Mouse (Mus musculus): ENCODE data around the gene Socs7. TPM values are rescaled to one million over a fixed set of nuclear protein-coding genes. Genes with fewer than 3 reads are reported as not detected.
A peak's percentile ranks its signal among the peaks of the same experiment; 100 is the strongest.

The Socs7 gene
- polyA plus RNA-seq, 1 experiment from 2014 or later = 5.1 TPM

DNA sequence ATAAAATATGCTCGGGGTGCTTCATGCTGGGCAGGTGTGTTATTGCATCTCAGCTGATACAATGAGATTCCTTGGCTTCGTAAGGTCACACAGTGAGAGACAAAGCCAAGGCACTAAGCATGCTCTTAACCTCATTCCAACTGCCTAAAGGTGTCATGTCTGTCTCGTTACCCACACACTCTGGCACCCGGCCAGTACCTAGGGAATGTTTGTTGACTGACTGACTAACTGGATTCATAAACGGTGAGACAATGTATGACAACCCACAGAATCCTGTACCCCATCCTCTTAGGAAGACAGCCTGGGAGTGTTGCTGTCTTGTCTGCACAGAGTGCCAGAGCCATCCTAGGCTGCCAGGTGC is 57.2 kb downstream of the Socs7 start:
- no peak overlapping the region for H3K4me2 ChIP-seq
- ATAC-seq (ENCODE audit: insufficient number of reproducible peaks, insufficient read depth, low FRiP score, low TSS enrichment, low read depth) = no peak
- no peak overlapping the region for H3K27ac ChIP-seq
- no peak overlapping the region for H3K4me3 ChIP-seq (replicated peaks)
- no peaks in the 10 kb centered on the region for H3K27me3 ChIP-seq
- H3K36me3 ChIP-seq = no peaks in the 10 kb centered on the region
- peaks cover 55% of the 10 kb centered on the region for H3K4me1 ChIP-seq (replicated peaks)
- WGBS = 78% methylated on average over 5 of the region's 5 CpGs
- H3K9ac ChIP-seq (replicated peaks) = no peak overlapping the region
- no peaks in the 10 kb centered on the region for H3K9me3 ChIP-seq

DNA sequence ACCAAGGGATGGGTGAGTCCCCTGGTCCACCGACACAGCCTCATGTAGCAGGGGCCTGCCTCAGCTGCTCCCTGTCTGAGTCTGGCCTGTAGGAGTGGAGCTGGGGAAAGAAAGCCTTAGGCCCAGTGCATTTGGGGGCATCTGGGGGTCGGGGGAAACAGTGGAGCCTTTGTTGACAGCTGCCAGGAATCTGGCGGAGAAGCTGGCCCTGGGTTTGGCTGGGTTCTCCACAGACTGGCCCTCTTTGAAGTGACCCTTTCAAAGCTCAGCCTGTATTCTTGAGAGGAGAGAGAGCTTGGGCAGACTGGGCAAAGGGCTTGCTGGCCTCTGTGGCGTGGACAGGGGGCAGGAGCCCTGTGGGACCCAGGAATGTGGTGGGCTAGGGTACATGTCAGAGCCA is 60.2 kb downstream of the Socs7 start:
- Histone ChIP-seq H3K9ac (replicated peaks) (no peak overlapping the region), H3K4me2 (no peak overlapping the region), H3K4me3 (replicated peaks) (no peak overlapping the region), H3K27ac (peak overlapping the region; percentile 83), H3K36me3 (no peaks in the 10 kb centered on the region), H3K27me3 (no peaks in the 10 kb centered on the region), H3K4me1 (replicated peaks) (peaks cover 45% of the 10 kb centered on the region), H3K9me3 (no peaks in the 10 kb centered on the region)
- 50% methylated on average over 4 of the region's 4 CpGs for WGBS
- ATAC-seq (ENCODE audit: insufficient number of reproducible peaks, insufficient read depth, low FRiP score, low TSS enrichment, low read depth) = no peak

DNA sequence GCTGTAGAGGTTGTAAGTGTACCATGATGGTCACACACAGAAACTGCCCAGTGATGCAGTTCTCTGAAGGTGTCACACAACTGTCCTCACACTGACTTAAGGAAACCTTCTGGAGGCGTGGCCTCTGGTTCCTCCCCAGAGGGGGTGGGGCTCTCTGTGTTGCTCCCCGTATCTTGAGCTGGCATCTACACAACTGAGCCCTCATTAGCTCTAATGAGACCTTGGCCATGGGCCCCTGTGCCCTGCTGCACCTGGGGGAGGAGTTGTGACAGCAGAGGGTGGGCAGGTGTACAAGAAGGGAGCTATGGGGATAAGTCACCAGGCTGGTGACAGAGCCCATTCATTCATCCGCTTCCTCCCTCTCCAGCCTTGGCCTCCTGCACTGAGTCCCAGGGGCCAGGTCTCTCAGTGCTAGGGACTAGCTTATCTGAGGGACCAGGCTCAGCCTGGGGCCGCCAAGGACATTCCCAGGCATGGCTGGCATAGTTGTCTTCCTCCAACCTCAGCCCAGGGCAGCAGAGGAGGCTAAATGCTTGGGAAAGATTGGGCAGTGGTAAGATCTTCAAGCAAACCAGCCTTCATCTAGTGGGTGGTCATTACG is 61.8 kb downstream of the Socs7 start:
- Histone ChIP-seq H3K9me3 (no peaks in the 10 kb centered on the region), H3K9ac (replicated peaks) (0 out of 2 replicates have a peak overlapping the region, but pooled peaks have one; percentile 9), H3K27me3 (no peaks in the 10 kb centered on the region), H3K36me3 (no peaks in the 10 kb centered on the region), H3K4me1 (replicated peaks) (peaks cover 46% of the 10 kb centered on the region), H3K4me2 (no peak overlapping the region), H3K4me3 (replicated peaks) (no peak overlapping the region), H3K27ac (no peak overlapping the region)
- WGBS = 66% methylated on average over 5 of the region's 5 CpGs
- no peak for ATAC-seq (ENCODE audit: insufficient number of reproducible peaks, insufficient read depth, low FRiP score, low TSS enrichment, low read depth)

DNA sequence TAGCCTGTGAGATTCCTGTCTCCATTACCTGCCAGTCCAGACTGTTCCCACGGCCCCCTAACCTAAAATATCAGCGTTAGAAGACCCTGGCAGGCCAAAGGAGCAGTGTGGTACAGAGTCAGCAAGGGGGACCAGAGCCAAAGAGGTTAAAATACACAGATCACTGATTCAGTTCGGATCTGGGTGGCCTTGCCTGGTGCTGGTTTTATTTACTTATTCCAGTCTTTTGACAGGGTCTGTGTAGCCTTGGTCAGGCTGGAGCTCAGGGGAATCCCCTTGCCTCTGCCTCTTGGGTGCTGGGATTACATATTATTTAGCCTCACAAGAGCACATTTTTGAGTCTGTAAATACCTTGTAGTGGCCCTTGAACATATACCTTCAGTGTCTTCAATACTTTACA is 62.5 kb downstream of the Socs7 start:
- WGBS = 67% methylated on average over 3 of the region's 3 CpGs

DNA sequence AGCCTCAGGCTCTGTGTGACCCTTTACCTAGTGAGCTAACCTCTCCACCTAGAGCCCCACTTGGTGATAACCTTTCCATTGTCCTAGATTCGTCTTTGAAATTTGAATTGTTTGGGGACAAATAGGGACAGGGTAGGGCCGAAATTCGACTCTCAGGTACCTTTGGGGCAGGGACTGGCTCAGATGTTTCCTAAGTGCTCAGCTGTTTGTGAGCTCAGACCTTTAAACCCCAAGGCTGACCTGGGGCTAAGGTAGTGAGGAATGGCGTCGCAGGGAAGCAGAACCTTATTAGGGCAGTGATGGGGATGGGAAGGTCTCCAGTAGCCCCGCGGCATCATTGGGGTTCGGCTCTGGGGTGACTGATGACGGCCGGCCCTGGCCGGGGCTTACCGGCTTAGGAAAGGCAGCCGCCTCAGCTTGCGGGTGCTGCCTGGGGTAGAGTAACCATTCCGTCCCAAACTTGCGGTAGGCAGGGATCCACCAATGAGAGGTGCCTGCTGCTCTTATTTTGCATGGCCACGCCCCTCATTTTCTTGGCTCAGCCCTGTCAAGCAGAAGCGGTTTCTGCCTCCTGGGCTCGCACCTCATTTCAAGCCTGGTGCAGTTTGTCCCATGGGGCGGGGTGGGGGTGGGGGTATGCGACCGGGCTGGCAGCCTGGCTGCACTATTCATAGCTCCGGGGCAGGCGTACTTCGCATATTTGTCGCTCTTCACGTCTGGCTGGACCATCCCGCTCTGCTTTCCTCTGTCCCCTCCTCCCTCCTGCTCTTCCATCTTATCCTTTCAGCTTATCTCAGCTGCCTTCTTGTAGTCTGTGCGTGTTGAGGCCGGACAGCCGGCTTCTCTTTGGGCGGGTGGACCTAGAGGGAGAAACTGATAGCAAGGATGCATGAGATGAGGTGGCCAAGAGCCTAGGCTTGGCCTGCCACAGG is 65.7 kb downstream of the Socs7 start:
- peak; percentile 78 for ATAC-seq (ENCODE audit: insufficient number of reproducible peaks, insufficient read depth, low FRiP score, low TSS enrichment, low read depth)
- H3K27ac ChIP-seq = peak overlapping the region; percentile 76
- WGBS = 2% methylated on average over 32 of the region's 32 CpGs

More for the DNA sequence above, 62.5 kb downstream of the Socs7 start:
- Histone ChIP-seq H3K4me2 (no peak overlapping the region), H3K9ac (replicated peaks) (no peak overlapping the region), H3K36me3 (no peaks in the 10 kb centered on the region), H3K27ac (no peak overlapping the region), H3K9me3 (no peaks in the 10 kb centered on the region), H3K4me3 (replicated peaks) (no peak overlapping the region), H3K27me3 (no peaks in the 10 kb centered on the region), H3K4me1 (replicated peaks) (peaks cover 48% of the 10 kb centered on the region)
- no peak for ATAC-seq (ENCODE audit: insufficient number of reproducible peaks, insufficient read depth, low FRiP score, low TSS enrichment, low read depth)

DNA sequence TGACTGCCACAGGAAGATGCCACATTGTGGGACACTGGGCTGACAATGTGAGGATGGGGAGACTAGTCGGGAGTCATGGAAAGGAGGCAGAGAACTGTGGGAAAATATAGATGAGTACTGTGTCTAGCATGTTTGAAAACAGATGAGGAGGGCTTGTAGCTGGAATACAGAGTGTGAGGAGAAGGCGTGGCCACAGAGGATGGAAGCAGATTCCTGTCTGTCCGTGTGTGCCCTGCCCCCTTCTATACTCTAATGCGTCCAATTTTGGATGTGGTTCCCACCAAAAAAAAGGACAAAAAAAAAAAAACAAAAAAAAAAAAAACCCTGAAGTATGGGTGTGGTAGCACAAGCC is 66.4 kb downstream of the Socs7 start:
- H3K4me1 ChIP-seq (replicated peaks) = peaks cover 36% of the 10 kb centered on the region
- peak overlapping the region; percentile 35; the same call in 1 of the 2 replicates for H3K4me3 ChIP-seq (replicated peaks)
- ATAC-seq (ENCODE audit: insufficient number of reproducible peaks, insufficient read depth, low FRiP score, low TSS enrichment, low read depth) = no peak
- H3K4me2 ChIP-seq = peak overlapping the region; percentile 63
- no peaks in the 10 kb centered on the region for H3K9me3 ChIP-seq
- H3K9ac ChIP-seq (replicated peaks) = peak overlapping the region; percentile 18
- H3K27ac ChIP-seq = peak overlapping the region; percentile 76; the same call in 1 of the 2 replicates
- H3K36me3 ChIP-seq = no peaks in the 10 kb centered on the region
- no peaks in the 10 kb centered on the region; the same call in 1 of the 2 replicates for H3K27me3 ChIP-seq
- WGBS = 55% methylated on average over 4 of the region's 4 CpGs

More for the DNA sequence above, 65.7 kb downstream of the Socs7 start:
- Histone ChIP-seq H3K9me3 (no peaks in the 10 kb centered on the region), H3K4me2 (peak overlapping the region; percentile 63), H3K4me1 (replicated peaks) (peaks cover 36% of the 10 kb centered on the region), H3K27me3 (no peaks in the 10 kb centered on the region; the same call in 1 of the 2 replicates), H3K9ac (replicated peaks) (peak overlapping the region; percentile 52), H3K36me3 (no peaks in the 10 kb centered on the region), H3K4me3 (replicated peaks) (peak overlapping the region; percentile 35)

- 0 out of 2 replicates have a peak overlapping the region, but pooled peaks have one; percentile 35 for H3K27ac ChIP-seq
- no peaks in the 10 kb centered on the region for H3K36me3 ChIP-seq
- H3K4me2 ChIP-seq = no peak overlapping the region
- no peak for ATAC-seq (ENCODE audit: insufficient number of reproducible peaks, insufficient read depth, low FRiP score, low TSS enrichment, low read depth)
- no peak overlapping the region for H3K4me3 ChIP-seq (replicated peaks)
- H3K27me3 ChIP-seq = no peaks in the 10 kb centered on the region; the same call in 1 of the 2 replicates
- peaks cover 29% of the 10 kb centered on the region for H3K4me1 ChIP-seq (replicated peaks)
- no peaks in the 10 kb centered on the region for H3K9me3 ChIP-seq
- WGBS = 79% methylated on average over 8 of the region's 8 CpGs
- H3K9ac ChIP-seq (replicated peaks) = no peak overlapping the region
Measured at GRCm38 (mm10) chr11:97429615-97430014, 67.3 kb downstream of the Socs7 start.

- no peak overlapping the region for H3K4me2 ChIP-seq
- 10% methylated on average over 3 of the region's 3 CpGs for WGBS
- H3K4me1 ChIP-seq (replicated peaks) = peaks cover 48% of the 10 kb centered on the region
- no peak for ATAC-seq (ENCODE audit: insufficient number of reproducible peaks, insufficient read depth, low FRiP score, low TSS enrichment, low read depth)
- no peak overlapping the region for H3K9ac ChIP-seq (replicated peaks)
- no peaks in the 10 kb centered on the region; the same call in 1 of the 2 replicates for H3K27me3 ChIP-seq
- H3K27ac ChIP-seq = no peak overlapping the region
- no peaks in the 10 kb centered on the region for H3K36me3 ChIP-seq
- H3K4me3 ChIP-seq (replicated peaks) = no peak overlapping the region
- H3K9me3 ChIP-seq = no peaks in the 10 kb centered on the region
Measured at GRCm38 (mm10) chr11:97432015-97432414, 69.7 kb downstream of the Socs7 start.

DNA sequence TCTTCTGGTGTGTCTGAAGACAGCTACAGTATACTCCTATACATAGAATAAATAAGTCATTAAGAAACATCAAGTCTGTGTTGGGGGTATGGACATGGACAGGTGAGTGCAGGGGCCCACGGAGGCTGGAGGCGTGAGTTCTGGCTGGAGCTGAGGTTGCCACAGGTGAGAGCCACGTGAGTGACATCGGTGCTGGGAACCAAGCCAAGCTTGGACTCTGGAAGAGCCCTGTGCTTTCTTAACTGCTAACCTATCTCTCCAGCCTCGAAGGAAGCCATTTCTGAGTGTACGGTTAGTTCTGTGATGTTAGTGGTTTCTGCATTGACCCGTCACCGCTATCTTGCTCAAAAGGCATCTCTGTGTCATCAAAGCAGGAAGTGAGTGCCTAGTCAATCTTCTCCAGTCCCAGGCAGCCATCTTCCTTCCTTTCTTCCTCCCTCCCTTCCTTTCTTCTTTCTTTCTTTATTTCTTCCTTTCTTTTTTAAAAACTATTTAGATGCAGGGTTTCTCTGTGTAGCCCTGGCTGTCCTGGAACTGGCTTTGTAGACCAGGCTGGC is 70.7 kb downstream of the Socs7 start:
- H3K36me3 ChIP-seq = no peaks in the 10 kb centered on the region
- no peak overlapping the region for H3K4me3 ChIP-seq (replicated peaks)
- no peak overlapping the region for H3K4me2 ChIP-seq
- no peak for ATAC-seq (ENCODE audit: insufficient number of reproducible peaks, insufficient read depth, low FRiP score, low TSS enrichment, low read depth)
- no peaks in the 10 kb centered on the region; the same call in 1 of the 2 replicates for H3K27me3 ChIP-seq
- no peaks in the 10 kb centered on the region for H3K9me3 ChIP-seq
- no peak overlapping the region for H3K27ac ChIP-seq
- no peak overlapping the region for H3K9ac ChIP-seq (replicated peaks)
- WGBS = 85% methylated on average over 8 of the region's 8 CpGs
- peaks cover 46% of the 10 kb centered on the region for H3K4me1 ChIP-seq (replicated peaks)

- Histone ChIP-seq H3K36me3 (no peaks in the 10 kb centered on the region), H3K4me3 (replicated peaks) (no peak overlapping the region), H3K9me3 (no peaks in the 10 kb centered on the region), H3K4me1 (replicated peaks) (peaks cover 49% of the 10 kb centered on the region), H3K27me3 (peaks cover under 1% of the 10 kb centered on the region; the same call in 1 of the 2 replicates), H3K9ac (replicated peaks) (no peak overlapping the region), H3K27ac (no peak overlapping the region), H3K4me2 (no peak overlapping the region)
- 86% methylated on average over 8 of the region's 8 CpGs for WGBS
- no peak for ATAC-seq (ENCODE audit: insufficient number of reproducible peaks, insufficient read depth, low FRiP score, low TSS enrichment, low read depth)
Measured at GRCm38 (mm10) chr11:97434121-97434520, 71.8 kb downstream of the Socs7 start.
